Comparison of ENCODE assay signal across 8 mouse cellular contexts in genomic region chr12:16568936-16569650, GRCm38 (mm10). TPM values are rescaled to one million over a fixed set of nuclear protein-coding genes. Genes with fewer than 3 reads are reported as not detected.
DNase-seq lines count a peak whose midpoint lies in the region; ATAC-seq lines count a peak whose summit lies in the region.

No protein-coding gene starts in this region.

- H3K4me1 ChIP-seq in heart, embryonic 15.5 days (replicated peaks): peaks cover 11% of the 10 kb centered on the region

- H3K4me2 ChIP-seq in heart, embryonic 15.5 days: no peak overlapping the region

- H3K27ac ChIP-seq in heart, embryonic 15.5 days: peak overlapping the region; percentile 35

- no peak overlapping the region for H3K4me3 ChIP-seq in heart, embryonic 15.5 days

- 52% methylated on average over 11 of the region's 11 CpGs for WGBS in heart, embryonic 15.5 days

- DNase-seq in heart, postnatal 25 days (ENCODE audit: low spot score): no peak
- peak; percentile 83 for DNase-seq in 416B (ENCODE audit: low read depth)
- no peak for DNase-seq in ovary, postnatal 10 days (ENCODE audit: low spot score)
- DNase-seq in layer of hippocampus, adult 9-10 months (ENCODE audit: low spot score): no peak
- no peak for DNase-seq in left cerebral cortex, postnatal 4 days

- ATAC-seq in heart, embryonic 15.5 days (replicated peaks; ENCODE audit: insufficient number of reproducible peaks, insufficient read depth, low FRiP score, low read depth): no peak
- ATAC-seq in common myeloid progenitor, adult 5-6 weeks (replicated peaks; ENCODE audit: low read depth, poor library complexity, severe bottlenecking): peak; percentile 87
- peak; percentile 64 for ATAC-seq in megakaryocyte, adult 5-6 weeks (ENCODE audit: poor library complexity, severe bottlenecking)

- H3K27me3 ChIP-seq in heart, embryonic 15.5 days: no peaks in the 10 kb centered on the region

- no peaks in the 10 kb centered on the region for H3K9me3 ChIP-seq in heart, embryonic 15.5 days (replicated peaks)

- H3K36me3 ChIP-seq in heart, embryonic 15.5 days: peaks cover 21% of the 10 kb centered on the region; the same call in 1 of the 2 replicates

- H3K9ac ChIP-seq in heart, embryonic 15.5 days: no peak overlapping the region

- intact Hi-C loops in heart, postnatal 25 days (cut with DNase I): loop anchor here (1.0 to 5.0 kb wide), 2 partner anchors 65 to 233 kb away; partner anchors contain the start of gene Greb1
- intact Hi-C loops in left cerebral cortex, postnatal 4 days (cut with DNase I): loop anchor here (5.0 to 10.0 kb wide), 2 partner anchors 66 to 238 kb away; no protein-coding TSS in a partner anchor

RNA-seq across cellular contexts. Expression of gene Lpin1, which starts 41.7 kb away (rescaled TPM):
- 6.8 TPM in 2 replicates for polyA plus RNA-seq in heart, embryonic 15.5 days (2015; fragmentation: Nextera tagmentation; extraction: Ambion mirVana)
- total RNA-seq in heart, postnatal 25 days (2021): 100 to 1,000 TPM; 161 to 169 TPM
- total RNA-seq in common myeloid progenitor, adult 5-6 weeks (2017): 11.6 and 15.3 TPM in 2 replicates
- total RNA-seq in megakaryocyte, adult 5-6 weeks (2015): 6.0 and 11.7 TPM in 2 replicates
- total RNA-seq in megakaryocyte, adult 5-6 weeks (2017): 6.3 and 6.6 TPM in 2 replicates
- total RNA-seq in left cerebral cortex, postnatal 4 days (2021): 10 to 100 TPM; 16.7 to 19.5 TPM
